Mouse (Mus musculus) adrenal gland, postnatal 10 days (tissue): ENCODE measurements around the gene 3110082I17Rik. TPM values are rescaled to one million over a fixed set of nuclear protein-coding genes. Genes with fewer than 3 reads are reported as not detected.
"Not testable (repeated sequence)": the region's sequence is repeated elsewhere in the genome, so short reads cannot be mapped to it uniquely, and the experiment has no call there.

ENCODE experiments used
- DNase-seq: peaks from one replicate; pipeline ENCODE4 v3.0.0; 2021; ENCODE audit warnings: mixed read lengths
- total RNA-seq, 2 experiments: library from RNA; stranded (reverse); gene quantifications; 2 replicates each; pipeline ENCODE4 v1.2.3; 2021

3110082I17Rik gene
- total RNA-seq, 2 experiments from 2014 or later = 10.6 to 12.9 TPM

- no peak for DNase-seq
Measured at GRCm38 (mm10) chr5:139351628-139352027, 108.7 kb downstream of the 3110082I17Rik start.

- no peak for DNase-seq
Measured at GRCm38 (mm10) chr5:139351134-139351533, 109.2 kb downstream of the 3110082I17Rik start, which contains the start of gene Cox19. Gene Cox19, minus strand, starts transcription at chr5:139351418.

GRCm38 (mm10) chr5:139349713-139350112 lies 110.6 kb downstream of the 3110082I17Rik start:
- no peak for DNase-seq

GRCm38 (mm10) chr5:139347225-139347624 lies 113.1 kb downstream of the 3110082I17Rik start:
- DNase-seq = no peak

GRCm38 (mm10) chr5:139345364-139345714 lies 115.0 kb downstream of the 3110082I17Rik start:
- DNase-seq = no peak

GRCm38 (mm10) chr5:139344687-139345363 lies 115.5 kb downstream of the 3110082I17Rik start:
- peak; percentile 99 for DNase-seq

- DNase-seq = peak; percentile 88
Measured at GRCm38 (mm10) chr5:139344021-139344686, 116.2 kb downstream of the 3110082I17Rik start.

- DNase-seq = no peak
Measured at GRCm38 (mm10) chr5:139338891-139339290, 121.4 kb downstream of the 3110082I17Rik start.

GRCm38 (mm10) chr5:139338403-139338802 lies 121.9 kb downstream of the 3110082I17Rik start:
- DNase-seq = no peak

- DNase-seq = no peak
Measured at GRCm38 (mm10) chr5:139337826-139338370, 122.4 kb downstream of the 3110082I17Rik start.

- DNase-seq = no peak
Measured at GRCm38 (mm10) chr5:139335634-139336033, 124.7 kb downstream of the 3110082I17Rik start.

GRCm38 (mm10) chr5:139334394-139334793 lies 125.9 kb downstream of the 3110082I17Rik start:
- DNase-seq = not testable (repeated sequence)

GRCm38 (mm10) chr5:139333301-139334013 lies 126.9 kb downstream of the 3110082I17Rik start:
- DNase-seq = peak; percentile 45

GRCm38 (mm10) chr5:139332590-139333272 lies 127.6 kb downstream of the 3110082I17Rik start:
- no peak for DNase-seq

- peak; percentile 92 for DNase-seq
Measured at GRCm38 (mm10) chr5:139331742-139332141, 128.6 kb downstream of the 3110082I17Rik start.

GRCm38 (mm10) chr5:139330766-139331165 lies 129.6 kb downstream of the 3110082I17Rik start:
- DNase-seq = no peak

- DNase-seq = no peak
Measured at GRCm38 (mm10) chr5:139327634-139328020, 132.7 kb downstream of the 3110082I17Rik start.

- DNase-seq = no peak
Measured at GRCm38 (mm10) chr5:139326986-139327633, 133.2 kb downstream of the 3110082I17Rik start.

- DNase-seq = no peak
Measured at GRCm38 (mm10) chr5:139326111-139326696, 134.1 kb downstream of the 3110082I17Rik start.

GRCm38 (mm10) chr5:139325395-139325966 lies 134.8 kb downstream of the 3110082I17Rik start, which contains the start of gene Adap1:
Gene Adap1, minus strand, starts transcription at chr5:139325622.
- DNase-seq = peak; percentile 73
